ENCODE assay signal across 22 mouse cellular contexts in the genomic region with DNA sequence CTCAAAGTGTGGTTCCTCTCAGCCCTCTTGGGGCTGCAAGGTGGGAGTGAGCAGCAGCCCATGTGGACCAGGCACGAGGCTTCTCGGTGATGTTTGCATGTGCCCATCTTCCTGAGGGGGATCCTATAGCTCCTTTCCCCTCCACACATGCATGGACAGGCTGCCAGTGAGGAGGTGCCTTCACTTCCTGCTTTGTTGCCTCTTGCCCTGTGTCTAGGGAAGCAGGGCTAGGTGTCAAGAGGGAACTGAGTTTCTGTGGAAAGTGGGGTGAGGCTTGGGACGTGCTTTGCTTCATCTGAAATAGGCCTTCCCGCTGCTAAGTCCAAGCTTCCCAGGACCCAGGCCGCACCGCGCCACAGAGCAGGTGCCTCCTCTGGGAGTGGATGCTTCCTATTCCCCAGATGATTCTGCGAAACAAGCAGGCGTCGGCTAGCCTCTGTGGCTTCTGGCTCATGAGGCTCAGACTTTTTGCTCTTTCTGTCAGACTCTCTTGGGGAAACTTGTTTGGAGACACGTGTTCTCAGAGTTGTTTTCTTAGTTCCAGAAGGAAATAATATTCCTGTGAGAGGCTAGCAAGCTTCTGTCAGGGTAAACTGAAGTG. TPM values are rescaled to one million over a fixed set of nuclear protein-coding genes. Genes with fewer than 3 reads are reported as not detected.
DNase-seq lines count a peak whose midpoint lies in the region; TF ChIP-seq lines count a peak whose summit lies in the region.
"Had no signal": no experiment of that assay in that cellular context is flagged by ENCODE, and none has a peak within 500 bp of the region (broad histone marks: within the 10 kb centered on the region; RNA-seq: fewer than 3 reads in every experiment).

No protein-coding gene starts in this region.

- H3K36me3 ChIP-seq in heart, adult 2 months (ENCODE audit: control insufficient read depth, insufficient read depth, low read length), result peaks cover 23% of the 10 kb centered on the region
- H3K36me3 ChIP-seq in heart, embryonic 10.5 days, result peaks cover 14% of the 10 kb centered on the region; the same call in 1 of the 2 replicates
- H3K36me3 ChIP-seq in megakaryocyte, embryonic 14.5 days (replicated peaks; ENCODE audit: low read length), result peaks cover 73% of the 10 kb centered on the region
- H3K36me3 ChIP-seq: intestine, embryonic 15.5 days; liver, embryonic 15.5 days had no signal

- H3K27ac ChIP-seq in heart, adult 2 months, result peak overlapping the region; percentile 94
- H3K27ac ChIP-seq in left cerebral cortex, adult 2 months, result peak overlapping the region; percentile 9
- peak overlapping the region; percentile 24; the same call in 1 of the 2 replicates for H3K27ac ChIP-seq in heart, embryonic 10.5 days
- H3K27ac ChIP-seq: embryonic facial prominence, embryonic 12.5 days; intestine, embryonic 15.5 days; kidney, embryonic 15.5 days; liver, embryonic 15.5 days; midbrain, embryonic 13.5 days; stomach, postnatal 0 days had no signal

- intact Hi-C loops in heart, adult 2 months (cut with DNase I), result no loop called here
- intact Hi-C loops in heart, postnatal 14 days (cut with DNase I), result no loop called here
- intact Hi-C loops in left cerebral cortex, adult 2 months (cut with DNase I), result no loop called here
- intact Hi-C loops in left cerebral cortex, postnatal 36 days (cut with DNase I), result no loop called here

- WGBS in heart, adult 2 months, result 29% methylated on average over 11 of the region's 11 CpGs
- WGBS in heart, embryonic 10.5 days, result 85% methylated on average over 11 of the region's 11 CpGs

- no peaks in the 10 kb centered on the region for H3K9me3 ChIP-seq in heart, embryonic 10.5 days
- H3K9me3 ChIP-seq in megakaryocyte, embryonic 14.5 days, result no peaks in the 10 kb centered on the region
- H3K9me3 ChIP-seq: embryonic facial prominence, embryonic 12.5 days; intestine, embryonic 15.5 days; kidney, embryonic 15.5 days; liver, embryonic 15.5 days; midbrain, embryonic 13.5 days had no signal

- peak overlapping the region; percentile 4; the same call in 1 of the 2 replicates for H3K9ac ChIP-seq in heart, adult 2 months (ENCODE audit: low read depth, low read length)
- H3K9ac ChIP-seq: embryonic facial prominence, embryonic 12.5 days; intestine, embryonic 15.5 days; kidney, embryonic 15.5 days; liver, embryonic 15.5 days; midbrain, embryonic 13.5 days had no signal

- H3K79me2 ChIP-seq in heart, adult 2 months (replicated peaks; ENCODE audit: control insufficient read depth, insufficient read depth, low read length), result peaks cover 5% of the 10 kb centered on the region

- H3K4me3 ChIP-seq in heart, adult 2 months, result 0 out of 2 replicates have a peak overlapping the region, but pooled peaks have one; percentile 9
- H3K4me3 ChIP-seq in left cerebral cortex, adult 2 months, result no peak overlapping the region
- no peak overlapping the region for H3K4me3 ChIP-seq in heart, embryonic 10.5 days
- H3K4me3 ChIP-seq in megakaryocyte, embryonic 14.5 days (replicated peaks), result peak overlapping the region; percentile 57
- H3K4me3 ChIP-seq: embryonic facial prominence, embryonic 12.5 days; erythroblast, embryonic 14.5 days; intestine, embryonic 15.5 days; kidney, embryonic 15.5 days; liver, embryonic 15.5 days; midbrain, embryonic 13.5 days had no signal

- TF ChIP-seq CTCF in heart, adult 2 months (IDR thresholded peaks at IDR 0.05), result no peak
- TF ChIP-seq CTCF in left cerebral cortex, adult 2 months (IDR thresholded peaks at IDR 0.05), result no peak

- peak; percentile 64 to 65 for DNase-seq in heart, adult 2 months
- DNase-seq in heart, postnatal 14 days, result no peak
- no peak for DNase-seq in left cerebral cortex, adult 2 months (ENCODE audit: extremely low spot score in 1 of 2, low spot score in 2 of 2)
- DNase-seq in left cerebral cortex, postnatal 36 days (ENCODE audit: low spot score in 2 of 2), result no peak
- DNase-seq in heart, embryonic 10.5 days (ENCODE audit: low spot score), result no peak
- DNase-seq in cerebellum, adult 9-11 months, result no peak
- DNase-seq in Muller cell, postnatal 12 days (ENCODE audit: inconsistent ontology term), result no peak
- DNase-seq: B cell, adult 2 months; cerebellum, adult 8-10 months; gastrocnemius, postnatal 36 days; kidney, postnatal 4 days; retina, postnatal 1 day; right cerebral cortex, postnatal 4 days; thymus, postnatal 14 days had no signal

- H3K27me3 ChIP-seq in heart, adult 2 months (ENCODE audit: control insufficient read depth, insufficient read depth, low read length), result no peaks in the 10 kb centered on the region
- H3K27me3 ChIP-seq in heart, embryonic 10.5 days (ENCODE audit: insufficient read depth, poor library complexity, severe bottlenecking), result no peaks in the 10 kb centered on the region
- H3K27me3 ChIP-seq in megakaryocyte, embryonic 14.5 days (replicated peaks), result no peaks in the 10 kb centered on the region
- H3K27me3 ChIP-seq: embryonic facial prominence, embryonic 12.5 days; intestine, embryonic 15.5 days; kidney, embryonic 15.5 days; liver, embryonic 15.5 days; midbrain, embryonic 13.5 days had no signal

- no peak for TF ChIP-seq POLR2A in heart, adult 2 months (IDR thresholded peaks at IDR 0.05; ENCODE audit: insufficient read depth, low read depth, low read length)

- H3K4me1 ChIP-seq in heart, adult 2 months (ENCODE audit: control insufficient read depth, insufficient read depth, low read length), result peaks cover 53% of the 10 kb centered on the region
- peaks cover 57% of the 10 kb centered on the region for H3K4me1 ChIP-seq in heart, embryonic 10.5 days
- H3K4me1 ChIP-seq in megakaryocyte, embryonic 14.5 days, result peaks cover 98% of the 10 kb centered on the region
- H3K4me1 ChIP-seq: embryonic facial prominence, embryonic 12.5 days had no signal

- 0 out of 2 replicates have a peak, but pooled peaks have one; percentile 10 for TF ChIP-seq EP300 in heart, adult 2 months (IDR thresholded peaks at IDR 0.05; ENCODE audit: insufficient read depth, low read depth, low read length)

RNA-seq across cellular contexts. Expression of a gene that starts 14.2 kb away (rescaled TPM):
- total RNA-seq in heart, adult 2 months (2021), result 10 to 100 TPM; 72.4 to 77.6 TPM
- polyA plus RNA-seq in heart, adult 2 months (2012; rRNA removed), result 44.5 and 64.2 TPM in 2 replicates
- 10 to 100 TPM; 72.1 to 77.7 TPM for total RNA-seq in heart, postnatal 14 days (2021)
- 10 to 100 TPM; 53.9 to 54.6 TPM for total RNA-seq in left cerebral cortex, adult 2 months (2021)
- 10 to 100 TPM; 45.2 to 55.9 TPM for total RNA-seq in left cerebral cortex, postnatal 36 days (2021)
- polyA plus RNA-seq in heart, embryonic 10.5 days (2016; fragmentation: Nextera tagmentation; extraction: Ambion mirVana), result 37.5 and 46.7 TPM in 2 replicates
- 21.2 and 22.5 TPM in 2 replicates for polyA plus RNA-seq in megakaryocyte, embryonic 14.5 days (2012; ENCODE audit: insufficient read depth, low replicate concordance)

RNA-seq across cellular contexts. Expression of a gene that starts 35.5 kb away (rescaled TPM):
- total RNA-seq in heart, adult 2 months (2021), result 1 to 10 TPM in 1 of 2 experiments, under 1 TPM in 1; 0.96 to 1.0 TPM
- 0.96 and 0.97 TPM in 2 replicates for polyA plus RNA-seq in heart, adult 2 months (2012; rRNA removed)
- total RNA-seq in heart, postnatal 14 days (2021), result 1 to 10 TPM in 1 of 2 experiments, under 1 TPM in 1; 0.79 to 1.5 TPM
- 1 to 10 TPM; 6.7 to 7.1 TPM for total RNA-seq in left cerebral cortex, adult 2 months (2021)
- total RNA-seq in left cerebral cortex, postnatal 36 days (2021), result 1 to 10 TPM; 6.6 to 7.8 TPM
- 0.26 and 0.45 TPM in 2 replicates for polyA plus RNA-seq in heart, embryonic 10.5 days (2016; fragmentation: Nextera tagmentation; extraction: Ambion mirVana)
- polyA plus RNA-seq in megakaryocyte, embryonic 14.5 days (2012; ENCODE audit: insufficient read depth, low replicate concordance), result 9.1 and 10.4 TPM in 2 replicates

Comparison
In these comparisons a context has a peak if more than half of its experiments do, and no peak if none do; other contexts are left out.
1. DNase-seq: peak in heart, adult 2 months (2 of 2); none in heart, postnatal 14 days (0 of 2), left cerebral cortex, adult 2 months (0 of 2), left cerebral cortex, postnatal 36 days (0 of 2), heart, embryonic 10.5 days (single experiment), cerebellum, adult 9-11 months (single experiment) and Muller cell, postnatal 12 days (single experiment).
2. H3K4me3 ChIP-seq: peak in heart, adult 2 months (single experiment) and megakaryocyte, embryonic 14.5 days (single experiment); none in left cerebral cortex, adult 2 months (single experiment) and heart, embryonic 10.5 days (single experiment).
3. H3K27ac ChIP-seq: peak in every context shown above with its lines; median percentile 94 in heart, adult 2 months; 24 in heart, embryonic 10.5 days; 9 in left cerebral cortex, adult 2 months.